Mouse (Mus musculus): ENCODE measurements around the gene Cbfa2t3. TPM values are rescaled to one million over a fixed set of nuclear protein-coding genes. Genes with fewer than 3 reads are reported as not detected.
A peak's percentile ranks its signal among the peaks of the same experiment; 100 is the strongest.

The Cbfa2t3 gene
- polyA plus RNA-seq, 1 experiment from 2014 or later = 8.1 TPM

DNA sequence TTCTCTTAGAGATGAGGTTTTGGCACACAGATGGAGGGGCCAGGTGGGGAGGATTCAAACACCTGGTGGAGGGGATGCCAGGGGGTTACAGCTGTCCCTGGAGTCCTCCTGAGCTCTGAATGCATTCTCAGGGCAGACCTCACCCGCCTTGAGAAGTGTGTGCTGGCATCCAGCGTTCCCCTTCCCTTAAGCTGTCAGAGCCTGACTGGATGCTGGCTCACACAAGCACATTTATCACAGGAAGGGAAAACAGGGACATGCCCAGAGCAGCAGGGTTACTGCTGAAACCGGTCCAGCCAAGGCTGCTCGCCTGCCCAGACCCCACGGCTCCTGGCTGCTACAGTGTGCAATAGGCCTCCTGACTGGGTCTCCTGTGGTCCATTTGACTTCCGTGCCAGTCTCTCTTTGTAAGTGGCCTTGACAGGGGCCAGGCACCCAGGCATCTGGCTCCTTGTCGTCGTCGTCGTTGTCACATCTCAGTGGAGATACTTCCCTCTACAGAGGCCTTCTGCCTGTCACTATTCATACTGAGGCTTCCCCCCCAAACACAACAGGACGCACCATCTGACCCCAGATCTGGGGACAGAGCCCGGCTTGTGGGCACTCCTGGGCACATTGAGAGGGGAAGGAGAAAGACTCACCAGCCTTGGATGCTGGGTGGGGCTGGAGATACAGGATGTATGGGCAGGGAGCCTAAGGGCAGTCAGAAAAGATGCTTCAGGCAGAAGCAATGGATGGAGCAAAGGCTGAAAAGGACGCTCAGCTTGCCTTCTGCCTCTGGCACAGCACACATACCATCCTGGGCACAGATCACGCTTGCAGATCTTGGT, 22.1 kb upstream of the Cbfa2t3 start:
- Histone ChIP-seq H3K36me3 (ENCODE audit: control insufficient read depth, insufficient read depth, low read length) (no peaks in the 10 kb centered on the region), H3K27ac (replicated peaks; ENCODE audit: low read depth, low read length) (no peak overlapping the region), H3K9ac (ENCODE audit: low read depth, low read length) (no peak overlapping the region), H3K27me3 (replicated peaks; ENCODE audit: control insufficient read depth, insufficient read depth, low read length) (peaks cover 21% of the 10 kb centered on the region), H3K4me1 (ENCODE audit: control insufficient read depth, insufficient read depth, low read length) (no peaks in the 10 kb centered on the region), H3K9me3 (ENCODE audit: control insufficient read depth, low read length) (no peaks in the 10 kb centered on the region), H3K4me3 (ENCODE audit: low read depth, low read length) (0 out of 2 replicates have a peak overlapping the region, but pooled peaks have one; percentile 2), H3K4me2 (ENCODE audit: low read depth, low read length) (peak overlapping the region; percentile 39)
- 59% methylated on average over 14 of the region's 14 CpGs for WGBS
- DNase-seq (ENCODE audit: low spot score) (no peak), ATAC-seq (ENCODE audit: low read depth) (no peak)

DNA sequence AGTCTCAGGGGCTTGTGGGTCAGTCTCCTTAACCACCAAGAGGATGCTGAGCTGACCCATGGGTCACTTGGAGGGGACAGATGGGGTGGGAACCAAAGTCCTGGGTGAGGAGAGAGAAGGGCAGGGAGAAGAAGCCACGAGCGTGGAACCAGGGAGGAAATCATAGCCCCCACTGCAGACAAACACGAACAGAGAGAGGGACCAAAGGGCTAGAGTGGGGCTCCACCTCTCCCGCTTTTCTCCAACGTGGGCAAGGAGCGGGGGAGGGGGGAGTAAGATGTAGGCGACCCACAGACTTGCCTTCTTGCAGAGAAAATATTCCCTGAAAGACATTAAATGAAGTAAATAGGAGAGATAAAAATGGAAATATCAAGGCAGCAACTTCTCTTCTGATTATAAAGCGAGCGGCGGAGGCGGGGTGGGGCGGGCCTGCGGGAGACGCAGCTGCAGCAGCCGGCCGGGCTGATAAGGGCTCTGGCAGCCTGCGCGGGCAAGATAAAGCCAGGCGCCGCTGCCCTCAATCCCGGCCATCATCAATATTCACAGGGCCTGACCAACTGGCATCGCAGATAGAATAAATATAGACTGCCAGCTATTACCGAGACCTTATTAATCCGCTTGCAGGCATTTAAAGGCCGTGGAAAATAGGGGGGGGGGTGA, 21.3 kb upstream of the Cbfa2t3 start:
- H3K4me3 ChIP-seq (ENCODE audit: low read depth, low read length) = 0 out of 2 replicates have a peak overlapping the region, but pooled peaks have one; percentile 2
- 13% methylated on average over 19 of the region's 25 CpGs for WGBS
- no peaks in the 10 kb centered on the region for H3K9me3 ChIP-seq (ENCODE audit: control insufficient read depth, low read length)
- H3K4me1 ChIP-seq (ENCODE audit: control insufficient read depth, insufficient read depth, low read length) = no peaks in the 10 kb centered on the region
- H3K9ac ChIP-seq (ENCODE audit: low read depth, low read length) = no peak overlapping the region
- ATAC-seq (ENCODE audit: low read depth) (no peak), DNase-seq (ENCODE audit: low spot score) (no peak)
- H3K36me3 ChIP-seq (ENCODE audit: control insufficient read depth, insufficient read depth, low read length) = no peaks in the 10 kb centered on the region
- H3K4me2 ChIP-seq (ENCODE audit: low read depth, low read length) = peak overlapping the region; percentile 39
- no peak overlapping the region for H3K27ac ChIP-seq (replicated peaks; ENCODE audit: low read depth, low read length)
- peaks cover 21% of the 10 kb centered on the region for H3K27me3 ChIP-seq (replicated peaks; ENCODE audit: control insufficient read depth, insufficient read depth, low read length)

DNA sequence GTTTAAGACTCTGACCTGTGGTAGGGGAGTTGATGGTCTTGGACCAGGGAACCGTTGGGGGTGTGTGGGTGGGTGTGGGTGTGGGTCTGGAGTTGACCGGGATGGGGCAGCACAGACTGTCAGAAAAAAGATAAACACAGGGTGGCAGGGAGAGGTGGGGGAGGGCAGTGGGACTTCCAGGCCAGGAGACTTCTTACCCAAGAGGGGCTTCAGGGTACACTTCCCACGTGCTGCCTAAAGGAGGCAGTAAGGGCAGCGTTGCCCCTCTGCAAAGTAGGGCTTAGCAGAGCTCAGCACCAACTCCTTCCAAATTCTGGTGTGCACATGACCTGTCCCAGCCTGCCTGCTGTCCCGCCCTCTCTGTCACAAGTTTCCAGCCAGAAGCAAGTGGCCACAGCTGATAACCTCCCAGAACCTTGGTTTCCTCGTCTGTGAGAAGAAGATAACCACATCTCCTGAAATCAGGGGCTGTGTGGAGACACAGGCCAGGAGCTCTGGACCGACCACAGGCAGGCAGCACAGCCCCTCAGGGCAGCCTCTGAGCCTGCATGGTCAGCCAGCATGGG, 20.7 kb upstream of the Cbfa2t3 start:
- no peaks in the 10 kb centered on the region for H3K4me1 ChIP-seq (ENCODE audit: control insufficient read depth, insufficient read depth, low read length)
- 0 out of 2 replicates have a peak overlapping the region, but pooled peaks have one; percentile 39 for H3K4me2 ChIP-seq (ENCODE audit: low read depth, low read length)
- no peaks in the 10 kb centered on the region for H3K36me3 ChIP-seq (ENCODE audit: control insufficient read depth, insufficient read depth, low read length)
- H3K9ac ChIP-seq (ENCODE audit: low read depth, low read length) = no peak overlapping the region
- WGBS = 24% methylated on average over 7 of the region's 7 CpGs
- no peak for DNase-seq (ENCODE audit: low spot score)
- peaks cover 21% of the 10 kb centered on the region for H3K27me3 ChIP-seq (replicated peaks; ENCODE audit: control insufficient read depth, insufficient read depth, low read length)
- H3K27ac ChIP-seq (replicated peaks; ENCODE audit: low read depth, low read length) = no peak overlapping the region
- no peaks in the 10 kb centered on the region for H3K9me3 ChIP-seq (ENCODE audit: control insufficient read depth, low read length)
- no peak for ATAC-seq (ENCODE audit: low read depth)
- no peak overlapping the region for H3K4me3 ChIP-seq (ENCODE audit: low read depth, low read length)

DNA sequence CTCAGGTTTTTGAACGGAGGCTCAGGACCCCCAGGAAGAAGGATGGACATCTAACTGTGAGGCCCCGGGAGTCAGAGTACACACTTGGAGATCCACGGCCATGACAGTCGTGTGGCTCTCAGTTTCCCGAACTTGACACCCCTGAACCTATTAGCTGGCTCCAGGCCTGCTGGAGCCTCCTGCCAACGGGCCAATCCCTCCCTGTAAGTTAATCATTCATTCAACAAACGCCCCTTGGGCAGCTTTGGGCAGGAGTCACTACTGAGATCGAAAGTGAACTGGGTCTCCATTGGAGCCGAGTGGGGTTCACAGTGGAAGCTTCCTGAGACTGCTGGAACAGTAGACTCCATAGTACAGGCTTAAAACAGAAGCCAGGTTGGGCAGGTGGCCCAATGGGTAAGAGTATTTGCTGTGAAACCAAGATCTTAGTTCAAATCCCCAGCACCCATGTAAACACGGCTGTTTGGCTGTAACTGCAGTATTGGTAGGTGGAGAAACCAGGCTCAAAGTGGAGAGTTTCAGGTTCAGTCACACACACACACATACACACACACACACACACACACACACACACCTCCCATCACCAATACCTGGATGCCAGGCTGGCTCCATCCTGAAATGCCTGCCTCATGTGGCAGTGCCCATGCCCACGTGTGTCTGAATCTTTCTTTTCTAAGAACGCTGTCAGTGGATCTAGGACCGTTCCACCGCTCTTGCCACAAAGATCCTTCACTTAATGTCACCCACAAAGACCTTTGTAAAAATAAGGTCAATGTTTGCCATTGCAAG, 20.0 kb upstream of the Cbfa2t3 start:
- no peaks in the 10 kb centered on the region for H3K9me3 ChIP-seq (ENCODE audit: control insufficient read depth, low read length)
- ATAC-seq (ENCODE audit: low read depth) = no peak
- no peak for DNase-seq (ENCODE audit: low spot score)
- no peaks in the 10 kb centered on the region for H3K4me1 ChIP-seq (ENCODE audit: control insufficient read depth, insufficient read depth, low read length)
- H3K4me2 ChIP-seq (ENCODE audit: low read depth, low read length) = no peak overlapping the region
- H3K4me3 ChIP-seq (ENCODE audit: low read depth, low read length) = no peak overlapping the region
- H3K27me3 ChIP-seq (replicated peaks; ENCODE audit: control insufficient read depth, insufficient read depth, low read length) = peaks cover 21% of the 10 kb centered on the region
- H3K36me3 ChIP-seq (ENCODE audit: control insufficient read depth, insufficient read depth, low read length) = no peaks in the 10 kb centered on the region
- 78% methylated on average over 14 of the region's 14 CpGs for WGBS
- no peak overlapping the region for H3K9ac ChIP-seq (ENCODE audit: low read depth, low read length)
- no peak overlapping the region for H3K27ac ChIP-seq (replicated peaks; ENCODE audit: low read depth, low read length)

DNA sequence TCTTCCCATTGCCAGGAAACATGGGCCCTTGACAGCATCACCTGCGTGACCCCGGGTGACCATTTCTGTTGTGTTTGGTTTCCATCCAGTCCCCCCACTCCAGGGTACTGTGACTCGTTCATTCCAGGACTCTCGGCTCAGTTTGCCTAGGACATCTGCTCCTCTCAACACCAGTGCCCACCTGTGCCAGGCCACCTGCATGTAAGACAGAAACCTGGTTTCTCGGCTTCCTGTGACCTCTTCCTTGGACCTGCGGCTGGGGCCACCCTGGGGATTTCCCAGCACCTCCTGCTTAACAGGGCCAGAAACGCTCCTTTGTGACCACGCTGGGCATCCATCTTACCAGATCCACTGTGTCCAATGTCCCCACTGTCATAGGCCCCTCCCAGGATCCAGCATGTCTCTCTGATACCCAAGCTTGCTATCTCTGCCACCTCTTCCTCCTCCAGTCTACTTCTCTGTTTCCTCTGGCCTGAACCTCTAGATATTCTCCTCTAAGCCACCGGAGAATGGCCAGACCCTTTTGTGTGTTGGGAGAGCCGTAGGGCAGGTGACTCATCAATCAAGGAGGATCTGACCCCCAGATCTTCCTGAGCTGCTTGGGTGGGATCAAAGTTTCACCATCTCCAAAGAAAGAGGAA, 19.1 kb upstream of the Cbfa2t3 start:
- H3K27me3 ChIP-seq (replicated peaks; ENCODE audit: control insufficient read depth, insufficient read depth, low read length) = peaks cover 21% of the 10 kb centered on the region

DNA sequence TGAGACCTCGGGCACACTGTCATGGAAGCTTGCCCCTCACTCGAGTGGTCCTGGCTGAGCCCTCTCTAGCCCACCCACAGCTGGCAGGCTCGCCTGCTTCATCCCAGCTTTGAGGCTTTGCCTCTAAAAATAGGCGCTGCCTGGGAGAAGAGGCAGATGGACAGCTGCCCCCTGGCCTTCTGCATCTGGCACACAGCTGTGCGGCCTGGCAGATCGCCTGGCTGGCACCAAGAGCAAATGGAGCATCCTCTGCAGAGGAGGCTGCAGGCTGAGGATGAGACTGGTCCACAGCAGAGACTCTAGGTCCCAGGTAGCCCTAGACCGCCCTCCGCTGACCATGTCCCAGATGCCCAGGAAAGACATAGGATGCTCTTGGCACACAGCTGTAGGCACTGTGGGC, 17.7 kb upstream of the Cbfa2t3 start:
- H3K4me3 ChIP-seq (ENCODE audit: low read depth, low read length) = no peak overlapping the region
- no peak overlapping the region for H3K4me2 ChIP-seq (ENCODE audit: low read depth, low read length)
- H3K4me1 ChIP-seq (ENCODE audit: control insufficient read depth, insufficient read depth, low read length) = no peaks in the 10 kb centered on the region
- DNase-seq (ENCODE audit: low spot score) (no peak), ATAC-seq (ENCODE audit: low read depth) (no peak)
- WGBS = 51% methylated on average over 6 of the region's 8 CpGs
- H3K27ac ChIP-seq (replicated peaks; ENCODE audit: low read depth, low read length) = no peak overlapping the region
- H3K36me3 ChIP-seq (ENCODE audit: control insufficient read depth, insufficient read depth, low read length) = no peaks in the 10 kb centered on the region
- H3K27me3 ChIP-seq (replicated peaks; ENCODE audit: control insufficient read depth, insufficient read depth, low read length) = peaks cover 20% of the 10 kb centered on the region
- no peak overlapping the region for H3K9ac ChIP-seq (ENCODE audit: low read depth, low read length)
- H3K9me3 ChIP-seq (ENCODE audit: control insufficient read depth, low read length) = no peaks in the 10 kb centered on the region

More for the DNA sequence above, 19.1 kb upstream of the Cbfa2t3 start:
- H3K36me3 ChIP-seq (ENCODE audit: control insufficient read depth, insufficient read depth, low read length) = no peaks in the 10 kb centered on the region
- H3K9me3 ChIP-seq (ENCODE audit: control insufficient read depth, low read length) = no peaks in the 10 kb centered on the region
- no peaks in the 10 kb centered on the region for H3K4me1 ChIP-seq (ENCODE audit: control insufficient read depth, insufficient read depth, low read length)
- no peak overlapping the region for H3K4me2 ChIP-seq (ENCODE audit: low read depth, low read length)
- ATAC-seq (ENCODE audit: low read depth) (no peak), DNase-seq (ENCODE audit: low spot score) (no peak)
- WGBS = 78% methylated on average over 10 of the region's 10 CpGs
- no peak overlapping the region for H3K9ac ChIP-seq (ENCODE audit: low read depth, low read length)
- H3K27ac ChIP-seq (replicated peaks; ENCODE audit: low read depth, low read length) = no peak overlapping the region
- H3K4me3 ChIP-seq (ENCODE audit: low read depth, low read length) = no peak overlapping the region

DNA sequence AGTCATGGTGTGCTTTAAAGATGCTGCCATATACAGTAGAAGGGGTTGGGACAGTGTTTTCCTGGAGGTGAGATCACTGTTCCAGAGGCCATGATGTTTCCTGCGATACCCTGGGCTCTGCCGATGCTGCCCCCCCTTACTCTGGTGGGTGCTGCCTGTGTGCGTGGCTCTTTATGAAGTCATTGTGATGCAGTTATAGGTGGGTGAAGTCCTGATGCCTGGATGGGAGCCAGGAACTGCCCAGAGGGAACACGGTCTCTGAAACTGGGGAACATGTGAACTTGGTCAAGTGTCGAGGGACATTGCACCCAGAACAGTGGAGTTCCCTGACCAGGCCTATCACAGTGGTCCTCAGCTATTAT, 14.2 kb upstream of the Cbfa2t3 start:
- Histone ChIP-seq H3K4me3 (ENCODE audit: low read depth, low read length) (no peak overlapping the region), H3K4me2 (ENCODE audit: low read depth, low read length) (no peak overlapping the region), H3K9ac (ENCODE audit: low read depth, low read length) (no peak overlapping the region), H3K27ac (replicated peaks; ENCODE audit: low read depth, low read length) (no peak overlapping the region), H3K9me3 (ENCODE audit: control insufficient read depth, low read length) (no peaks in the 10 kb centered on the region), H3K4me1 (ENCODE audit: control insufficient read depth, insufficient read depth, low read length) (no peaks in the 10 kb centered on the region), H3K27me3 (replicated peaks; ENCODE audit: control insufficient read depth, insufficient read depth, low read length) (no peaks in the 10 kb centered on the region; the same call in none of the 2 replicates), H3K36me3 (ENCODE audit: control insufficient read depth, insufficient read depth, low read length) (no peaks in the 10 kb centered on the region)
- DNase-seq (ENCODE audit: low spot score) = no peak
- no peak for ATAC-seq (ENCODE audit: low read depth)
- WGBS = 87% methylated on average over 5 of the region's 5 CpGs
